Mouse (Mus musculus): ENCODE measurements around the gene Daam1.

Daam1 gene

DNA sequence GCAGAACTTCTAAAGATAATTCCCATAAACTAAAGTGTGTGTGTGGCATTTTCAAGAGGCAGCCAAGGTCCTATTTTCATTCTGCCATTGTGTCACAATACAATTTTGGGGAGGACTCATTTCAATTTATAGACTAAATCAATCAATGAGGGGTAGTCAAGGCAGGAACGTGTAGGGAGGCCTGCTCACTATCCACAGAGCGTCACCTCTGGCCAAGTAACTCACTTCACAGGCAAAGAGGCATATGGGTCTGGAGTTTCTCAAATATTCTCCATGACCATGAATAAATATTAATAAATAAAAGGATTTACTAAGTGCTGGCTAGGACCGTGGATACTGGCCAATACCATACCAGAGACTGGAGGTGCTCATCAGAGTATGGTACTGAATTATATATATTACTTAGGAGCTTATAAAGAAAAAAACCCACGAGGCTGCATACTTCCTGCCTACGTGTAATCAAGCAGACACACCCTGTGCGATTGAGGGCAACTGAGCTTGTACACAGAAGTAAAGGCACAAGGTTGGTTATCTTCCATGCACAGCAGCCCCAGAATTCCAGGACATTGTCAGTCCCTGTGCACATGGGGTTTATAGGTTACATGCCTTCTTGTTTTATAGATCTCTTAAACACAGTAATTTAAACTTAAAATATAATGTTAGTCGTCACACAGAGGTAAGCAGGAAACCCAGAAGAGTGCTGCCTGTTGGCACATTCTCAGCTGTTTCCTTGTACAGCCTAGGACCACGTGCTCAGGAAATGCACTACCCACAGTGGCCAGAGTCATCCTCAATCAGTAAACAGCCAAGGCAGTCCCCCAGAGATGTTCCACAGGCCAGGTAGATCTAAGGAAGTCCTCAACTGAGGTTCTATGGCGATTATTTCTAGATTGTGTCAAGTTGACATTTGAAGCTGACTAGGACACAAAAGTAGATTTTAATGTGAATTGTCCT is 101.8 kb downstream of the Daam1 start:
- CTCF ChIA-PET: interaction anchor here (0.7 kb wide), 1 partner anchor 55 kb away, joined by 7 read pairs; no protein-coding TSS in a partner anchor

DNA sequence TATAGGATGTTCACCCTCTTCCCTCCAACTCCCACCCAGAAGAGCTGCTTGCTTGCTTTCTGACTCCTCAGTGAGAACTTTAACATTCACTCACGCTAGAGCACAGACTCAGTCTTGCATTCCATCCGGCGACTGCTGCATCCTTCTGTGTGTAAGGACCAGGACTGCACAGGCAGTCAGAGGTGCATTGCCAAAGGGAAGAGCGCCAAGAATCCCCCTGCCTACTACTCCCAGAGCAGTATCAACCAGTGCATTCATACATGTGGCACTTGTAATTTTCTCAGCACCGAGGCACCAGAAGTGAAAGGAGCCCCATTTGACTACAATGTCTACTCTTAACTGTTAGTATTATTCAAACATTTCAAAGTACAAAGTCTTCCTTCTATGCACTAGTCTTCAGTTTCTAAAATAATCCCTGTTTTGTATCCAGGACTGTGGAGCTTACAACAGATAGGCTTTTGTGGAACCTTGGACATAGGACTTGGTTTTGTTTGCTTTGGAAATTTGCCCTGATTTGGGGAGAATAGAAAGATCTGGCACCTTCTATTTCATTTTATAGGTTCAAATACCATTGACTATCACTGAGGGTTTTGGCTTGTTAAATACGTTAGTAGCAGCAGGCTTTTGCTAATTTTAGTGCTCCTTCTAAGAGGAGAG is 103.2 kb downstream of the Daam1 start:
- CTCF ChIA-PET: no interaction called here

DNA sequence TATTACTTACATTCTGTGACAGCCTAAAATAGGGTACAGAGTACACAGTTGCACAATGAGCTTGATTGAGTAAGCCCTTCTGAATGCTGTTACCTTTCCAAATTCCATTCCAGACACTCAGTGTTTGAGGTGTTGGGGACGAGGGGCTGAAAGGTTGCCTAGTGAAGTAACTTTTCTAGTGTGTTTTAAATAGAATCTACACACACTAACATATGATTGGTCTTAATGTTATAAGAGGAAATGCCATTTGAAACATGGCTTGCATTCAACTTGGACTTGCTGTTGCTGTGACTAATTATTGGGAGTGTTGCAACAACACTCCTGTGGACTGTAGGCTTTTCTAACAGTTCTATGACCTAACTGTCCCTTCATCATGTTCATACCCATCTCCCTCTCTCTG is 105.8 kb downstream of the Daam1 start:
- CTCF ChIA-PET: interaction anchor here (0.6 kb wide), 2 partner anchors 115 to 413 kb away, joined by 4 to 6 read pairs; no protein-coding TSS in a partner anchor

DNA sequence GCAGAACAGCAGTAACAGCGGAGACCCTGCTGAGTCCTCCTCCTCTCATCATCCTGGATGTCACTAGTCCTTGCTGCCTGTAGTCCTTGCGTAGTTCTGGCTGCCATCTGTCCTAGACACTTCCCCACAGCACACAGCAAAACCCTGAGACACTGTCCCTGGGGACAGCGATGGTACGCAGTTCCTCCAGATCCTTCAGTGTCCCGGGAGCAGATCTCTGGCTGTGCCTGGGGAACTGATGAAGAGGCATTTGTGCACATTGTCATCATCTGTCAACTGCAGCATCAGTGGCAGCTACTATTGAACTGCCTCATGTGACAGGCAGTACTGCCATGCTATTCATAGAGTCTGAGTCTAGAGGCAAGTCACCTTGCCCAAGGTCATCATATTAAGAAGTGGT is 107.6 kb downstream of the Daam1 start:
- CTCF ChIA-PET: no interaction called here

DNA sequence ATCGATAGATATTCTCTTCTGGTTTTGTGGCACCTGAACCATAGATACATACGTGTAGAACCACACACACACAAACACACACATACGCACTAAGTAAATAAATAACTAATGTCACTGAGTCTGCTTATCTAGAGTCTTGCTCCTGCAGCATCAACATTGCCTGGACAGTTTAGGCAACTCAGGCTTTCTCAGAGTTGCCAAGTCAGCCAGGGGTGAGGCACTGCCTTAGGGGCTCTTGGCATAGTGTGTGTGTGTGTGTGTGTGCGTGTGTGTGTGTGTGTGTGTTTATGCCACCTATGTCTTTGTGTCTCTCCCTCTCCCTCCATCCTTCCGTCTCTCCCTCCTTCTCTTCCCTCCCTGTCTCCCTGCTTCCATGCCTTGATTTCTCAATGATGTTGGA is 110.4 kb downstream of the Daam1 start:
- CTCF ChIA-PET: no interaction called here

DNA sequence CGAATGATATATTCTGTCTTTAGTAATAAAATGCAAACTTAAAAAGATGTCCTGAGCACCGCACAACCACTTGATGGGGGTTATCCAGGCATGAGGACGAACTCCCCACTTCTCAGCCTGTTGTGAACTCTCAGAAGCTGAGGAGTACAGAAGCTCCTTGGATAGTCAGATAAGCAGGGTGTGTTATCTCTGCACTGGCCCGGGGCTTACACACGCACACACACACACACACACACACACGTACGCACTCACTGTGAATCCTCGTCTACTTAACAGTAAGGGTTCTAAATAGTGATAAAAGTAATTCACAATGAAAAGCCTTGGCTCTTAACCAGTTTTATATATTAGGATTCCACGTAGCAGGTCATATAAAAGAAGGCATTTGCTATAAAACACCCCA is 112.2 kb downstream of the Daam1 start:
- CTCF ChIA-PET: no interaction called here

DNA sequence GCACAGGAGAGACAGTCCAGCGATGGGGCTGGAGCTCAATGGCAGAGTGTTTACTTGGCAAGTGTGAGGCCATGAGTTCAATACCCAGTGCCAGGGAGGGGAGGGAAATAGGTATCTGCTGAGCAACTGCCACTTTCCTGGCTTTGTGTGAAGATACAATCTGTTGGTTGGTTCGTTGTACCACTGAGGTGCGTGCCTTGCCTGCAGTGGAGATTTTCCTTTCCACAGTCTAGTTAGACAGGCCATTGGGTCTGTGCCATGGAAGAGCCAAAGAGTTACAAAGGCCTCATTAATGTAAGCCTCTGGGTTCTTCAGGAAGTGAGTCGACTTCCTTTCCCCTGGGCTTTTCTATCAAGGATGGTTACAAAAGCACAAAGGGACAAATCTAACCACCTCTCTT is 112.8 kb downstream of the Daam1 start:
- CTCF ChIA-PET: no interaction called here

DNA sequence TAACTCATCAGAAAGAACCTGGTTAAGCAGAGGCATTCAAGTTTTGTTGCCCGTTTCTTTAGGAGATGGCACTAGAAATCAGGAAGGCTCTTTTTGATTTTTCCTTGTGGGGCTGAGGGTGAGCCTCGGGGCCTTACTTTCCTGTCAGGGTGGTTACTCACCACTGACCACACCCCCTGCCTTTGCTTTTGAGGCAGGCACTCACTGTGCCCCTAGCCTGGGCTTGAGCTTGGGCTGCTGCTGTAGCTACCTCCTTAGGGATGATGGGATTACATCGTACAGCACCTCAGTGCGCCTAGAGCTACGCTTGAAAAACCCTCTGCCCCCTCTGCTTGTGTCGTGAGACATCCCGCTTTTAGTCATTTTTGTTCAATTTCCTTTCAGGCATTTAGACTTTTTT is 115.0 kb downstream of the Daam1 start:
- CTCF ChIA-PET: no interaction called here

DNA sequence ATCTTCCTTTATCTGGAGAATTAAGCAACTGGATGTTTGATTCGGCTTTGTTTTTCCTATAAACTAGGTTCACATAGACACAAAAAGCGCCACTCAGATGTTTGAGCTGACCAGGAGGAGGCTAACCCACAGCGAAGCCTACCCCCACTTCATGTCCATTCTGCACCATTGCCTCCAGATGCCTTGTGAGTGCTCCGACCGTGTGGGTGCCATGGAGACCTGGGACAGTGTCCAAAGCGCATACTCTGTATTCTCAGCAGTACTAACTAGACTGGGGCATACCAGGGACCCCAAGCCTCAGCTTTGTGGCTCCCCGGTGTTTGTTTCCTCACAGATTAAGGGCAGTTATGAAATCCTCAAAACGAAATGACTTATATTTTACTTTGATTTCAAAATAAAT is 115.6 kb downstream of the Daam1 start:
- CTCF ChIA-PET: no interaction called here

DNA sequence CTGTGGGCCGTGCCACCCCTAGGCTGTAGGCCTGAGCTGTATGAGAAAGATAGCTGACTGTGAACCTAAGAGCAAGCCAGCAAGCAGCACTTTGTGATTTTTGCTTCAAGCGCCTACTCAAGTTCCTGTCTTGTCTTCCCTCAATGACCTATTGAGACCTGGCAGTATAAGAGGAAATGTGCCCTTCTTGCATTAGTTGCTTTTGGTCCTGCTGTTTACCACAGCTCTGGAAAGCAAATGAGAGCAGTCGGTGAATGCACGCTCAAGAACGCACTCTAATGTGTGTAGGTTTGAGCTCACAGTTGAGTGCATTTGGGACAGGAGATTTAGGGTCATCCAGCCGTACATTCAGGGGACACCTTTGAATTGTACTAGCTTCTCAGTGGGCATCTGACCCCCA is 118.1 kb downstream of the Daam1 start:
- CTCF ChIA-PET: no interaction called here

DNA sequence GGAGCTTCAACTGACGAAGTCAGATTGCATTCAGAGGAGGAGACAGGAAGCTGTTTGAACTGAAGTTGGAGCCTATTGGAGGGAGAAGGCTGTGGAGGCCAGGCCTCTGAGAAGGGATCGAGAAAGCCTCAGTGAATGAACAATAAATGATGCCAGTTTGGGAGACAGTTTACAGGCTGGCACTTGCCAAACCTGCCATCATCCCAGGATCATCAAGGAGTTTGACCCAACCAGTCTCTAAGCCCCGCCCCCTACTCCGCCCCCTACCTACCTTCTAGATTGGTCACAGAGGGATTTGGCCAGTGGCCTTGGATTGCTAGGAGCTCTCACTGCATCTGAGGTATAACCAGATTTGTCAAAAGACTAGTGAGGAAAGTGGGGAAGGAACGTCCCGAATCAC is 118.7 kb downstream of the Daam1 start:
- CTCF ChIA-PET: no interaction called here

DNA sequence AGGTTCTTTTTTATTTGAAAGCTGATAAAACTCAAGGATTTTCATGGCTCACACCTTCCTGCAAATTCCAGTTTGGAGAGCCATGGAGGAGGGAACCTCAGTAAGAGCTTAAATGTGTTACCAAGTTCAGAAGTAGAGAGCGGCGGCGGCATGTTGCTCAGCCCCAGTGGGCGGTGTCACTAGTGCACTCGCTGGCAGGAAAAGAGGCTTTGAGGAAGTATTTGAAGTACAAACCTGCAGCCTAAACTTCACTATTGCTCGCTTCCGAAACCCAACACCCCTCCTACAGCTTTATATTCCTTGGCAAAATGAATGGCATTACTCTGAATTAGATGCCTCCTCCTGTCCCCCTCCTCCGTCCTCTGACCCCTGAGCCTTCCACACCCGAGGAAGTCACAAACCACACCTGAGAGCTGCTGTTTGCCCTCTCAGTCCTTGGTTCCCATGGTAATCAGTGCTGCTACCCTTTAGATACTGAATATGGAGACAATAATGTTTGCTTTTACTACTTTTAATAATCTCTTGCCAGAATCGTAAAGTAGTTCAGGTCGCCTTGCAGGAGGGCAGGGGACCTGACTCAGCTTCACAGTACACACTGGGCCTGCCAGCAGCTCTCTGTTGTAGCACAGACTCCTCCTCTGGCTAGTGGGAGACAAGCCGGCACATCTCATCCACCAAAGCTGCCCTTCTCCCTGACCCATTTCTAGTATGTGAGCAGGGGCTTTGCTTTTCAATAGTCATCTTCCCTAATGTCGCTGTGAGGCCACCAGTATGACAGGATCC is 119.4 kb downstream of the Daam1 start:
- CTCF ChIA-PET: interaction anchor here (0.7 kb wide), 1 partner anchor 22 kb away, joined by 3 read pairs; no protein-coding TSS in a partner anchor

DNA sequence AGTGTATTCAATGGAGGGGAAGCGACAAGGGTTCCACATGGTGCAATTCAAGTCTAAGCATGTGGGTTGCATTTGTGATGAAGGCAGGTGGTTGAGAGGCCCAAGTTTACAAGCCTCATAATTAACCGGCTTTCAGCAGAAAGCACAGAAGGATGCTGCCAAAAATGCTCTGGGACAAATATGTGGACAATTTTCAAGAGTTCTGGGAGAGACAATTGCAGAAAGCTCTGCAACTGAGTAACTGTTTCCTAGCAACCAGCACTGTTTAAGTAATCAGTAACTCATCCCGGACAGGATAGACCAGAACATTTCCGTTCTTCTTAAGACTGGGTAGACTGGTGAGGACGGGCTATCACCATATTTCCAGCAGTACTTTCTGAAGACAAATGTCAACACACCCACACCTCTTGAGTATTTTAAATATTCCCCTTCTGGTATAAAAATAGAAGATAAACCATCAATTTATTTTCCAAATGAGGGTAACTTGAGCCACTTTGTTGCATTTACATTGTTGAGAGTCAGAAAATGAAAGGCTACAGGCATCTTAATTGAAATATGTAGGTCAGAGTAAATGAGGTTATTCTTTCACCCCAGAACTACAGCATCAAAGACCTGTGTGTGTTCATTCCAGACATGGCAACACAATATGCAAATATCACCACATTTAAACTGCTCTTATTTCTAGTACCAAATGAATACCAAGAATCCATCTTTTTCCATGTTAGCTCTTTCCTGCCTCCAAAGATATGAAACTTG is 123.5 kb downstream of the Daam1 start:
- CTCF ChIA-PET: no interaction called here

DNA sequence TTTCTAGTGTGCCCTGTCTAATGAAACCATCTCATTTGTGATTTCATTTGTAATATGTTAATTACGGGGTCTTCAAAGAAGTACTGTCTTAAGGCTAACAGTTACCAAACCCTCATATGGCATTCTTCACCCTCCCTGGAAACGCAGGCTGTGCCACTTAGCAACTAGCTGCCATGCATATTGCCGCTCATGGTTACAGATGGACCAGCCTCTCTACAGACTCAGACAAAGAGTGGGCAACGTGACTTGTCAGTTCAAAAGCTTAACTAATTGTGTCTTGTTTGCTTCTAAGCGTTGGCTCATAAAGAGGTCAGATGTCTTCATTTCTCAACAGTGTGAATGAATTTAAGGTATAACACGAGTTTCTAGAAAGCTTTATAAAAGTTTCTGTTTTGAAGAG is 126.1 kb downstream of the Daam1 start:
- CTCF ChIA-PET: no interaction called here

DNA sequence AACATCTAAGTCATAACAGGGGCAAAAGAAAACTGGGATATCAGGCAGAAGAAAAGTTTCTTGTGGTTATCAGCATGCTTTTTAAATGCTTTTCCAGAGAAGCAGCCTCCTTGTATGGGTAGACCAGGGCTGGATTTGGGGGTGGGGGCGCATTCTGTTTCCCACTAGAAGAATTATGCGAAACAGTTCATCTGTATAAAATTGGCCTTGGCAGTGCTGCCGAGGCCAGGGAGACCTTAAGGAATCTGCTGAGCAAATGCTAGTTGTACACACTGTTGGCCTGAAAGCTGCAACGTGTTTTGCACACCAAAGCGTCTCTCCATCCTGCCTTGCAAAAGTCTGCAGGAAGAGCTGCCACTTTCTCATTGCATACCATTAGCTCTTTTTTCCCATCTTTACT is 126.6 kb downstream of the Daam1 start:
- CTCF ChIA-PET: no interaction called here

DNA sequence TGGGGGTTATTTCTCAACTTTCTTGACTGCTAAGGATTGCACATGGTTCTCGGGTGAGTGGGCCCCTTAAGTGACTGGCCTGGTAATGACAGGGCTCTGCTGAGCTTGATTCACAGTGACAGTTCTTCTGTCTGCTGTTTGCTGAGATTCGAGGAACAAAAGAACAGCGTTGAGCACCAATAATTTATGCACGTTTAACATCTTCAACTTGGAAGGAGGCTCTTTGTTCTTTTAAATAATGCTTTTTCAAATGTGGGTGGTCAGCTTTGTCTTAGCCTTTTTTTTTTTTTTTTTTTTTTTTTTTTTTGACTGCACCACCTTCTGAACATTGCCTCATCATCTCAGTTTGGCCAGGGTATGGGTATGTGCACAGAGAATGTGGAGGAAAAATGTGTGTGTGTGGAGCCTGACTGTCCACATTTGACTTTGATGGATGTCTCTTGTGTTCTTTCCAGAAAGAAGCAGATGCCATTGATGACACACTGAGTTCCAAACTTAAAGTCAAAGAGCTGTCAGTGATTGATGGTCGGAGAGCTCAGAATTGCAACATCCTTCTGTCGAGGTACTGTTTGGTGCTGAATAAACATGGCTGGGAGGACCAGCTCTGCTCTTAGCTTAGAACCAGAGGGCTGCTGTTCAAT is 128.6 kb downstream of the Daam1 start:
- CTCF ChIA-PET: interaction anchor here (0.6 kb wide), 1 partner anchor 953 kb away, joined by 7 read pairs; no protein-coding TSS in a partner anchor

DNA sequence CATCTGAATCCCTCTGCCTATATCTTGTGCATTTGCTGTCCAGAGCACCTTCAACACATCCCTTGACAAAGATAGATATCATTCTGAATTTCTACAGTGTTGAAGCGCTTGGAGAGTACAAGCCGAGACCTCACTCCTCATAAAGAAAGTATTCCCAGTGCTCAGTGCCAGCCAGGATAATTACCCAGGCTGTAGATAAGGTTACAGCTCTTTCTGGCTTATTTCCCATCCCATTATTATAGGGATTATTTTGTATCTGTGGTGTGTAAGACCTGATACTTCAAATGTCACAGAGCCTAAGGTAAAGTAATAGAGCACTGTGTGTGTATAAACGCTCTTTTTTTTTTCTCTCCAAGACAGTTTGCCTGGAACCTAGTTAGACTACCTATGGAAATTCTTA is 130.8 kb downstream of the Daam1 start:
- CTCF ChIA-PET: no interaction called here

DNA sequence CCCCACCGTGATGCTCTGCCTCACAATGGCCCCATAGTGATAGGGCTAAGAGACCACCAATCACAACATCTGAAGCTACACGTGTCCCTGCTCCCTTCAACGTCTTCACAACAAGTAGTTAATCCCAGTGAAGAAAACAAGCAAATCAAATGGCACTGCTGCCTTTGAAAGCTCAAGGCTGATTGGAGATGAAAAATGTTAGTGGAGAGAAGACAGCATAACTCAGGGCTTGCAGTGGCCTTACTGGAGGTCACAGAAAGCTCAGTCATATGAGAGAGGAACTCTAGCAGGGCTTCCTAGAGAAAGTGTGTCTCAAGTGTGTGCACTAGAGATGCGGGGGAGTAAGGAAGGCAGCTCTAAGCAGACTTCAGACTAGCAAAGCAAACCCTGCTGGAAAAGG is 131.7 kb downstream of the Daam1 start:
- CTCF ChIA-PET: no interaction called here

DNA sequence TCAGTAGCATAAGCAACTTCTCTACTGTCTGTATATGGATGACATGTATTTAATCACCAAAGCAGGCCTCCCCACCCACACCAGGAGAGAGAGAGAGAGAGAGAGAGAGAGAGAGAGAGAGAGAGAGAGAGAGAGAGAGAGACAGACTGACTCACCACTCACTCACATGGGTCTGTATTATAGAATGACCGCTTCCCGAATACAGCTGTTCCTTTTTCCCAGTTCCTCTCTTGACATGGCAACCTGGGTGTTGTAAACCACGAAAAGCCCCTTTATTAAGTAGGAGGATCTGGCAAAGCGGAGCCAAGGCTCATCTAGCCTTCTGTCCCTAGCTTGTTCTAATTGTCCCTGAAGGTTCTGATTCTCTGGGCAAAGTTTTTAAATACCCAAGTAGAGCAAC is 137.7 kb downstream of the Daam1 start:
- CTCF ChIA-PET: no interaction called here

DNA sequence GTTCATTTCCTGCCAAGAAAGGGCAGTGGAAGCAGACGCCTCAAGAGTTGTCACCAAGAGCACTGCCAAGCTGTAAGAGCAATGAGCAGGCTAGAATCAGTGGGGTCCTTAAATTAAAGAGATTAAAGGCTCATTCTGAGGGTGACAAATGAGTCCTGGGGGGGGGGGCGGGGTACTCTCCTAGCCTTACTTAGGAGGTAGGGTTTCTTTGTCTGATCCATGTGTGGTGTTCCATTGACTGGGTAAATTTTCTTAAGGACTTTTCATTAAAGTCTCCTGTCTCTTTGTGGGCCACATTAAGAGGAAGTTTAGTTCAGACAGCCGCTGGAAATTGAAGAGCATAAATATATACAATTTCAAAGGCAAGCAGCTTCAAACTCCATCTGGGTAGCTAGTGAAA is 138.1 kb downstream of the Daam1 start:
- CTCF ChIA-PET: no interaction called here

DNA sequence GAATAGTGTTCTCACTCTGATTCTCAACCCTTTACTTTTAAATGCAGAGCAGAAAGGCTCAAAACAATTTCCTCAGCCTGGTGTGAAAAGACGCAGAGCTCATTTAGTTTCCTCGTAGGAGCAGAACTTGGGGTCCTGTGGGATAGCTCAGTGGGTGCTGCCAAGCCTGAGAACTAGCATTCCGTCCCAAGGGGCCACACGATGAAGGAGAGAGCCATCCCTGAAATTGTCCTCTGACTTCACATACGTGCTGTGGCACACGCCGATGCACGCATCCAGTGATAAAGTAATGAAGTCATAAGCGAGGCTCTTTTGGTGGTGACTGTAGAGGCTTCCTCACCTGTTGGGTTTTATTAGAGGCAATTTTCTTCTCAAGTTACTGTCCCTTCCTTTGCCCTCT is 138.6 kb downstream of the Daam1 start:
- CTCF ChIA-PET: no interaction called here

Data from spleen, embryonic (tissue).